Mouse (Mus musculus): ENCODE measurements at regions not wholly inside any gene's neighbourhood (a gene's known extent, or its start where the extent isn't known, plus 50 kb on each side); places are given as distances from the start of the nearest gene placed in this dataset.

- TF ChIP-seq CHD2 (IDR thresholded peaks at IDR 0.05; ENCODE audit: low read length) = no peak
- TF ChIP-seq ELF1 (IDR thresholded peaks at IDR 0.05; ENCODE audit: low read depth, low read length) = no peak
- TF ChIP-seq ZMIZ1 (IDR thresholded peaks at IDR 0.05; ENCODE audit: low read depth, low read length) = no peak
- TF ChIP-seq USF2 (conservative IDR thresholded peaks at IDR 0.05; ENCODE audit: low read depth, low read length) = no peak
- TF ChIP-seq JUND (conservative IDR thresholded peaks at IDR 0.05; ENCODE audit: low read depth, low read length) = no peak
- Histone ChIP-seq H3K79me2 (replicated peaks; ENCODE audit: control insufficient read depth, extremely low read depth, insufficient read depth, poor library complexity, severe bottlenecking) (no peaks in the 10 kb centered on the region), H3K4me1 (ENCODE audit: control insufficient read depth in 1 of 2, insufficient read depth in 2 of 2) (peaks cover 0 to 15% of the 10 kb centered on the region in 2 experiments; a peak in 1 of 4 replicates), H3K4me2 (ENCODE audit: insufficient read depth, low read depth, poor library complexity, severe bottlenecking) (no peak overlapping the region), H3K9ac (ENCODE audit: insufficient read depth, low read depth) (no peak overlapping the region), H3K27me3 (replicated peaks) (no peaks in the 10 kb centered on the region), H3K9me3 (replicated peaks; ENCODE audit: low read length) (peaks cover 13% of the 10 kb centered on the region), H3K27ac (ENCODE audit: insufficient read depth, low read depth) (no peak overlapping the region), H3K4me3 (replicated peaks in 1 of 3; ENCODE audit: low read depth in 2 of 3, low read length in 2 of 3, poor library complexity in 1 of 3) (no peak overlapping the region), H3K36me3 (replicated peaks in 1 of 2; ENCODE audit: control insufficient read depth in 1 of 2, insufficient read depth in 1 of 2, low read length in 1 of 2) (no peaks in the 10 kb centered on the region)
- in situ Hi-C loops (cut with MboI; ENCODE audit: low pct_ligation_motif_present, low pct_unique_long_range_greater_than_20kb, low sequenced_read_pairs) = no loop called here
- DNase-seq (ENCODE audit: extremely low read depth) = no peak
- dilution Hi-C loops (cut with MboI; ENCODE audit: extremely low pct_ligation_motif_present, extremely low pct_unique_long_range_greater_than_20kb, low sequenced_read_pairs) = no loop called here
Observed at GRCm38 (mm10) chr6:81586441-81587117, 336.9 kb upstream of the Gcfc2 start.

GRCm38 (mm10) chr6:81589727-81590126 is 333.7 kb upstream of the Gcfc2 start:
- no peak for TF ChIP-seq BHLHE40 (IDR thresholded peaks at IDR 0.05; ENCODE audit: low read depth, low read length)
- no peak for TF ChIP-seq MAZ (IDR thresholded peaks at IDR 0.05; ENCODE audit: low read depth, low read length)
- no peak for TF ChIP-seq UBTF (IDR thresholded peaks at IDR 0.05; ENCODE audit: low read depth, low read length)
- no peak for TF ChIP-seq MAX (IDR thresholded peaks at IDR 0.05; ENCODE audit: low read length)
- TF ChIP-seq MYC (IDR thresholded peaks at IDR 0.05; ENCODE audit: low read depth, low read length) = no peak
- no peak for TF ChIP-seq NRF1 (IDR thresholded peaks at IDR 0.05; ENCODE audit: low read depth, low read length)
- TF ChIP-seq CHD2 (IDR thresholded peaks at IDR 0.05; ENCODE audit: low read length) = no peak
- no peak for TF ChIP-seq POLR2AphosphoS2 (IDR thresholded peaks at IDR 0.05; ENCODE audit: low read depth, low read length)
- no peak for TF ChIP-seq JUN (IDR thresholded peaks at IDR 0.05; ENCODE audit: insufficient read depth, low read depth, low read length)
- no peak for TF ChIP-seq TCF12 (IDR thresholded peaks at IDR 0.05; ENCODE audit: low read depth, low read length)
- no peak for TF ChIP-seq RCOR1 (conservative IDR thresholded peaks at IDR 0.05; ENCODE audit: low read depth, low read length)
- TF ChIP-seq CHD1 (IDR thresholded peaks at IDR 0.05; ENCODE audit: low read depth, low read length) = no peak
- TF ChIP-seq EP300 (IDR thresholded peaks at IDR 0.05; ENCODE audit: low read length) = no peak
- TF ChIP-seq E2F4 (IDR thresholded peaks at IDR 0.05; ENCODE audit: insufficient replicate concordance, low read depth, low read length) = no peak
- TF ChIP-seq CTCF (conservative IDR thresholded peaks at IDR 0.05 in 1 of 2, IDR thresholded peaks at IDR 0.05 in 1 of 2; ENCODE audit: low read depth in 2 of 2, low read length in 2 of 2) = no peak
- no peak for TF ChIP-seq ELF1 (IDR thresholded peaks at IDR 0.05; ENCODE audit: low read depth, low read length)
- TF ChIP-seq TBP (conservative IDR thresholded peaks at IDR 0.05; ENCODE audit: low read depth, low read length) = no peak
- TF ChIP-seq PAX5 (IDR thresholded peaks at IDR 0.05; ENCODE audit: low read length) = no peak
- Histone ChIP-seq H3K27me3 (replicated peaks) (no peaks in the 10 kb centered on the region), H3K4me3 (replicated peaks in 1 of 3; ENCODE audit: low read depth in 2 of 3, low read length in 2 of 3, poor library complexity in 1 of 3) (no peak overlapping the region), H3K9ac (ENCODE audit: insufficient read depth, low read depth) (no peak overlapping the region), H3K4me1 (ENCODE audit: control insufficient read depth in 1 of 2, insufficient read depth in 2 of 2) (peaks cover 0 to 15% of the 10 kb centered on the region in 2 experiments; a peak in 1 of 4 replicates), H3K36me3 (replicated peaks in 1 of 2; ENCODE audit: control insufficient read depth in 1 of 2, insufficient read depth in 1 of 2, low read length in 1 of 2) (no peaks in the 10 kb centered on the region), H3K4me2 (ENCODE audit: insufficient read depth, low read depth, poor library complexity, severe bottlenecking) (no peak overlapping the region), H3K27ac (ENCODE audit: insufficient read depth, low read depth) (no peak overlapping the region), H3K9me3 (replicated peaks; ENCODE audit: low read length) (peaks cover 20% of the 10 kb centered on the region), H3K79me2 (replicated peaks; ENCODE audit: control insufficient read depth, extremely low read depth, insufficient read depth, poor library complexity, severe bottlenecking) (no peaks in the 10 kb centered on the region)
- in situ Hi-C loops (cut with MboI; ENCODE audit: low pct_ligation_motif_present, low pct_unique_long_range_greater_than_20kb, low sequenced_read_pairs) (no loop called here), dilution Hi-C loops (cut with MboI; ENCODE audit: extremely low pct_ligation_motif_present, extremely low pct_unique_long_range_greater_than_20kb, low sequenced_read_pairs) (no loop called here)
- no peak for DNase-seq (ENCODE audit: extremely low read depth)

Measured in CH12.LX (cell line).